8 mouse cellular contexts compared by ENCODE assay signal in genomic region chr7:34166850-34167249, GRCm38 (mm10). TPM values are rescaled to one million over a fixed set of nuclear protein-coding genes. Genes with fewer than 3 reads are reported as not detected.
A peak's percentile ranks its signal among the peaks of the same experiment; 100 is the strongest.
DNase-seq lines count a peak whose midpoint lies in the region; ATAC-seq and TF ChIP-seq lines count a peak whose summit lies in the region.

No protein-coding gene starts in this region.

- no peaks in the 10 kb centered on the region for H3K27me3 ChIP-seq in heart, postnatal 0 days (ENCODE audit: control insufficient read depth, insufficient read depth, low read length)
- H3K27me3 ChIP-seq in liver, embryonic 13.5 days, result no peaks in the 10 kb centered on the region

- no peak overlapping the region for H3K4me2 ChIP-seq in heart, postnatal 0 days (ENCODE audit: low read depth, low read length)
- peak overlapping the region; percentile 84 for H3K4me2 ChIP-seq in liver, embryonic 13.5 days

- ATAC-seq in CD4-positive, CD25-positive, alpha-beta regulatory T cell, adult 4 months, result no peak
- ATAC-seq in heart, postnatal 0 days (ENCODE audit: insufficient read depth, low read depth), result no peak
- ATAC-seq in liver, embryonic 13.5 days (ENCODE audit: low read depth), result no peak

- H3K9me3 ChIP-seq in heart, postnatal 0 days (replicated peaks; ENCODE audit: control insufficient read depth, low read length), result no peaks in the 10 kb centered on the region
- no peaks in the 10 kb centered on the region for H3K9me3 ChIP-seq in liver, embryonic 13.5 days (replicated peaks)

- peaks cover 33% of the 10 kb centered on the region for H3K36me3 ChIP-seq in heart, postnatal 0 days (replicated peaks; ENCODE audit: control insufficient read depth, insufficient read depth, low read length)
- peaks cover 43% of the 10 kb centered on the region for H3K36me3 ChIP-seq in liver, embryonic 13.5 days

- H3K4me1 ChIP-seq in heart, postnatal 0 days (ENCODE audit: control insufficient read depth, insufficient read depth), result peaks cover 7% of the 10 kb centered on the region
- peaks cover 25% of the 10 kb centered on the region for H3K4me1 ChIP-seq in liver, embryonic 13.5 days (replicated peaks)

- peak; percentile 39; the same call in 1 of the 2 replicates for TF ChIP-seq CTCF in brain, embryonic 14.5 days (IDR thresholded peaks at IDR 0.05; ENCODE audit: borderline replicate concordance, extremely low read depth, insufficient read depth, insufficient read length)
- TF ChIP-seq CTCF in heart, postnatal 0 days (IDR thresholded peaks at IDR 0.05; ENCODE audit: low read depth), result peak; percentile 26

- WGBS in heart, postnatal 0 days, result 60% methylated on average over 4 of the region's 4 CpGs
- 44% methylated on average over 4 of the region's 4 CpGs for WGBS in liver, embryonic 13.5 days (ENCODE audit: insufficient replicate concordance)

- no peak overlapping the region for H3K4me3 ChIP-seq in heart, postnatal 0 days (ENCODE audit: low read depth, low read length)
- peak overlapping the region; percentile 21 for H3K4me3 ChIP-seq in liver, embryonic 13.5 days (replicated peaks)

- H3K27ac ChIP-seq in heart, postnatal 0 days (ENCODE audit: low read depth), result no peak overlapping the region
- no peak overlapping the region for H3K27ac ChIP-seq in liver, embryonic 13.5 days

- TF ChIP-seq EP300 in heart, postnatal 0 days (IDR thresholded peaks at IDR 0.05; ENCODE audit: low read depth), result no peak

- no peak for TF ChIP-seq POLR2A in brain, embryonic 14.5 days (IDR thresholded peaks at IDR 0.05; ENCODE audit: borderline replicate concordance, extremely low read depth, insufficient read depth, insufficient read length, poor library complexity, severe bottlenecking)

- no peak overlapping the region for H3K9ac ChIP-seq in heart, postnatal 0 days (replicated peaks; ENCODE audit: low read depth, low read length)
- H3K9ac ChIP-seq in liver, embryonic 13.5 days, result peak overlapping the region; percentile 49

- peak; percentile 65 for DNase-seq in CD4-positive, CD25-positive, alpha-beta regulatory T cell, adult 2 months (ENCODE audit: low read depth, low spot score)
- DNase-seq in 416B (ENCODE audit: low read depth), result peak; percentile 83
- DNase-seq in brain, embryonic 14.5 days (ENCODE audit: low read depth), result peak; percentile 5
- DNase-seq in heart, postnatal 0 days (ENCODE audit: low spot score), result peak; percentile 7
- DNase-seq in liver, embryonic 13.5 days, result peak; percentile 69
- peak; percentile 46 for DNase-seq in retina, embryonic 14.5 days (ENCODE audit: low spot score)
- DNase-seq in layer of hippocampus, adult 11-12 months (ENCODE audit: low spot score), result no peak

RNA-seq across cellular contexts. Expression of gene Uba2, which starts 2.5 kb away (rescaled TPM):
- polyA plus RNA-seq in CD4-positive, CD25-positive, alpha-beta regulatory T cell, adult 4 months (2017; shearing (Covaris generic)), result 10 to 100 TPM; 79.0 to 92.8 TPM
- polyA plus RNA-seq in brain, embryonic 14.5 days (2012; rRNA removed), result 133 and 136 TPM in 2 replicates
- 54.8 and 57.3 TPM in 2 replicates for total RNA-seq in heart, postnatal 0 days (2014; rRNA removed; ENCODE audit: low replicate concordance)
- polyA plus RNA-seq in heart, postnatal 0 days (2015; fragmentation: Nextera tagmentation; extraction: Ambion mirVana), result 55.7 and 59.3 TPM in 2 replicates
- 131 and 146 TPM in 2 replicates for polyA plus RNA-seq in liver, embryonic 13.5 days (2015; fragmentation: Nextera tagmentation; extraction: Ambion mirVana)

RNA-seq across cellular contexts. Expression of gene Pdcd2l, which starts 29.6 kb away (rescaled TPM):
- polyA plus RNA-seq in CD4-positive, CD25-positive, alpha-beta regulatory T cell, adult 4 months (2017; shearing (Covaris generic)), result 10 to 100 TPM; 27.0 to 30.8 TPM
- polyA plus RNA-seq in brain, embryonic 14.5 days (2012; rRNA removed), result 48.7 and 66.3 TPM in 2 replicates
- 32.5 and 41.9 TPM in 2 replicates for total RNA-seq in heart, postnatal 0 days (2014; rRNA removed; ENCODE audit: low replicate concordance)
- 41.7 and 44.0 TPM in 2 replicates for polyA plus RNA-seq in heart, postnatal 0 days (2015; fragmentation: Nextera tagmentation; extraction: Ambion mirVana)
- polyA plus RNA-seq in liver, embryonic 13.5 days (2015; fragmentation: Nextera tagmentation; extraction: Ambion mirVana), result 31.8 and 32.1 TPM in 2 replicates

RNA-seq across cellular contexts. Expression of gene Wtip, which starts 33.8 kb away (rescaled TPM):
- polyA plus RNA-seq in CD4-positive, CD25-positive, alpha-beta regulatory T cell, adult 4 months (2017; shearing (Covaris generic)), result not detected
- 35.5 and 40.4 TPM in 2 replicates for polyA plus RNA-seq in brain, embryonic 14.5 days (2012; rRNA removed)
- total RNA-seq in heart, postnatal 0 days (2014; rRNA removed; ENCODE audit: low replicate concordance), result 39.3 and 55.5 TPM in 2 replicates
- 1.9 and 2.2 TPM in 2 replicates for polyA plus RNA-seq in heart, postnatal 0 days (2015; fragmentation: Nextera tagmentation; extraction: Ambion mirVana)
- 0.34 and 0.58 TPM in 2 replicates for polyA plus RNA-seq in liver, embryonic 13.5 days (2015; fragmentation: Nextera tagmentation; extraction: Ambion mirVana)

Comparison
In these comparisons a context has a peak if more than half of its experiments do, and no peak if none do; other contexts are left out.
1. RNA of gene Wtip, which starts 33.8 kb away (polyA plus RNA-seq): 35.5 to 40.4 TPM in brain, embryonic 14.5 days; 1.9 to 2.2 TPM in heart, postnatal 0 days, 0.34 to 0.58 TPM in liver, embryonic 13.5 days and not detected in CD4-positive, CD25-positive, alpha-beta regulatory T cell, adult 4 months; every median in the first group is over 10 times any median in the second.